Mouse (Mus musculus): ENCODE measurements at regions not wholly inside any gene's neighbourhood (a gene's known extent, or its start where the extent isn't known, plus 50 kb on each side); places are given as distances from the start of the nearest gene placed in this dataset.
"Not testable (repeated sequence)": the region's sequence is repeated elsewhere in the genome, so short reads cannot be mapped to it uniquely, and the experiment has no call there.

DNA sequence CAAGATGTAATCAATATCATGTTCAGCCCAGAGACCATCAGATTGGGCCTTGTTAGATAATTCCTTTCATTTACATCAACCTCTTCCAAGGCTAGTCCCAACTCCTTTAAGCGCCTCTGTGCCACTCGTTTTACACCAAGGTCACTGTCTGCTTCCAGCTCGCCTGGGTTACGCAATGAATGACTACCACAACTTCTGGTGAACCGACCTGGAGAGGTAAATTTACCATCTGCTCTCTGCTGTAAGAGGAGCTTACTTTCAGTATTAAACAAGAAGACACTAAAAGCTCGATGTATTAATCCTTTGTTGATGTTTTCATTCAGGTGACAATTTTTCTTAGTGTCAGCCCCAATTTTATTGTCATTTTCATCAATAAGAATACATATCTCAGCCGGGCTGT is 51.7 kb upstream of the Fam174b start:
- TF ChIP-seq JUND (conservative IDR thresholded peaks at IDR 0.05; ENCODE audit: low read depth, low read length) (no peak), MYC (IDR thresholded peaks at IDR 0.05; ENCODE audit: low read depth, low read length) (no peak), CHD1 (IDR thresholded peaks at IDR 0.05; ENCODE audit: low read depth, low read length) (no peak), SMC3 (IDR thresholded peaks at IDR 0.05; ENCODE audit: low read depth, low read length) (no peak), UBTF (IDR thresholded peaks at IDR 0.05; ENCODE audit: low read depth, low read length) (no peak), RAD21 (IDR thresholded peaks at IDR 0.05; ENCODE audit: low read depth, low read length) (no peak), SIN3A (IDR thresholded peaks at IDR 0.05; ENCODE audit: low read length) (no peak), ZNF384 (IDR thresholded peaks at IDR 0.05; ENCODE audit: low read depth, low read length) (no peak), EP300 (IDR thresholded peaks at IDR 0.05; ENCODE audit: low read length) (no peak)
- in situ Hi-C loops (cut with MboI; ENCODE audit: low pct_ligation_motif_present, low pct_unique_long_range_greater_than_20kb, low sequenced_read_pairs), result no loop called here
- Histone ChIP-seq H3K9ac (ENCODE audit: insufficient read depth, low read depth) (no peak overlapping the region), H3K4me1 (ENCODE audit: control insufficient read depth in 1 of 2, insufficient read depth in 2 of 2) (no peaks in the 10 kb centered on the region), H3K36me3 (replicated peaks in 1 of 2; ENCODE audit: control insufficient read depth in 1 of 2, insufficient read depth in 1 of 2, low read length in 1 of 2) (no peaks in the 10 kb centered on the region), H3K4me2 (ENCODE audit: insufficient read depth, low read depth, poor library complexity, severe bottlenecking) (no peak overlapping the region), H3K27ac (ENCODE audit: insufficient read depth, low read depth) (no peak overlapping the region), H3K79me2 (replicated peaks; ENCODE audit: control insufficient read depth, extremely low read depth, insufficient read depth, poor library complexity, severe bottlenecking) (no peaks in the 10 kb centered on the region), H3K9me3 (replicated peaks; ENCODE audit: low read length) (no peaks in the 10 kb centered on the region), H3K27me3 (replicated peaks) (peaks cover 18% of the 10 kb centered on the region), H3K4me3 (replicated peaks in 1 of 3; ENCODE audit: low read depth in 2 of 3, low read length in 2 of 3, poor library complexity in 1 of 3) (no peak overlapping the region)
- DNase-seq (ENCODE audit: extremely low read depth), result no peak
- dilution Hi-C loops (cut with MboI; ENCODE audit: extremely low pct_ligation_motif_present, extremely low pct_unique_long_range_greater_than_20kb, low sequenced_read_pairs), result no loop called here

DNA sequence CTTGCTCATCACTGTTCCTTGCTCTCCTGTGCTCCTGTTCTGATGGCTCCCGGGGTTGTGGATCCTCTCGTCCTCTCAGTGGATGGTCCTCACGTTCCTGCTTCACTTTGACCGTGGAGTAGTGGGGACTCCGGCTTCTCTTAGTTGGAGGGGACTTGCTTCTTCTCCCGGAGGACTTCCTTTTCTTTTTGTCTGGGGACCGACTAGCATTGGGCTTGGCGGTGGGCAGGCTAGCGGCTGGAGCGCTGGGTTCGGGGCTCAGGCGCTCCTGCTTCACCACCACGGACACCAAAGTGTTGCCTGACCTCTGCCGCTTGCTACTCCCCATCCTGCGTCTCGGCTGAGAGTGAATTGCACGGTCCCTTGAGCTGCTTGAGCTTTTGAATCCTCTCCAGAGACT is 53.9 kb upstream of the Fam174b start:
- H3K27me3 ChIP-seq (replicated peaks), result peaks cover 28% of the 10 kb centered on the region
- H3K27ac ChIP-seq (ENCODE audit: insufficient read depth, low read depth); H3K79me2 ChIP-seq (replicated peaks; ENCODE audit: control insufficient read depth, extremely low read depth, insufficient read depth, poor library complexity, severe bottlenecking); H3K4me3 ChIP-seq (replicated peaks in 1 of 3; ENCODE audit: low read depth in 2 of 3, low read length in 2 of 3, poor library complexity in 1 of 3); H3K9me3 ChIP-seq (replicated peaks; ENCODE audit: low read length); H3K4me1 ChIP-seq (ENCODE audit: control insufficient read depth in 1 of 2, insufficient read depth in 2 of 2); H3K36me3 ChIP-seq (replicated peaks in 1 of 2; ENCODE audit: control insufficient read depth in 1 of 2, insufficient read depth in 1 of 2, low read length in 1 of 2); DNase-seq (ENCODE audit: extremely low read depth); in situ Hi-C loops (cut with MboI; ENCODE audit: low pct_ligation_motif_present, low pct_unique_long_range_greater_than_20kb, low sequenced_read_pairs); H3K4me2 ChIP-seq (ENCODE audit: insufficient read depth, low read depth, poor library complexity, severe bottlenecking); H3K9ac ChIP-seq (ENCODE audit: insufficient read depth, low read depth); dilution Hi-C loops (cut with MboI; ENCODE audit: extremely low pct_ligation_motif_present, extremely low pct_unique_long_range_greater_than_20kb, low sequenced_read_pairs): not testable (repeated sequence)

DNA sequence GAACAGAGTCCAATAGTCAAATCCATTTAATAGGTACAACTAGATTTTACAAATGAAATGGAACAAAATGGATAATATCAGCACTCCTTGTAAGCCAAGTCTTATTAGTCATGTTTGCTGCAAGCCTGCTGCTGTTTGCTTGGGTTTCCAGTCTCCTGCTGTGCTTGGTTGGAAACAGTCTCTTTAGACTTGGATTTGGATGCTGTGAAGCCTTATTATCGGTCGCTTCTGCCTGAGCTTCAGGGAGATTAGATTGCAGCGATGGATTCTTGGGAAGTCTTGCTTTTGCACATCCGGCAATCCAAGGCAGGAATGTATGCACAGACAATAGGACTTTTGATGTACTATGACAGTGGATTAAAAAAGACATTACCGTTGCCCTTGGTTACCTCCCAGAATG is 57.3 kb upstream of the Fam174b start:
- Histone ChIP-seq H3K9me3 (replicated peaks; ENCODE audit: low read length) (no peaks in the 10 kb centered on the region), H3K79me2 (replicated peaks; ENCODE audit: control insufficient read depth, extremely low read depth, insufficient read depth, poor library complexity, severe bottlenecking) (no peaks in the 10 kb centered on the region), H3K4me2 (ENCODE audit: insufficient read depth, low read depth, poor library complexity, severe bottlenecking) (no peak overlapping the region), H3K4me3 (replicated peaks in 1 of 3; ENCODE audit: low read depth in 2 of 3, low read length in 2 of 3, poor library complexity in 1 of 3) (no peak overlapping the region), H3K4me1 (ENCODE audit: control insufficient read depth in 1 of 2, insufficient read depth in 2 of 2) (no peaks in the 10 kb centered on the region), H3K9ac (ENCODE audit: insufficient read depth, low read depth) (no peak overlapping the region), H3K27ac (ENCODE audit: insufficient read depth, low read depth) (no peak overlapping the region), H3K36me3 (replicated peaks in 1 of 2; ENCODE audit: control insufficient read depth in 1 of 2, insufficient read depth in 1 of 2, low read length in 1 of 2) (no peaks in the 10 kb centered on the region), H3K27me3 (replicated peaks) (peaks cover 23% of the 10 kb centered on the region)
- DNase-seq (ENCODE audit: extremely low read depth), result no peak
- TF ChIP-seq PAX5 (IDR thresholded peaks at IDR 0.05; ENCODE audit: low read length) (no peak), CHD1 (IDR thresholded peaks at IDR 0.05; ENCODE audit: low read depth, low read length) (no peak), IRF4 (IDR thresholded peaks at IDR 0.05; ENCODE audit: low read depth, low read length) (no peak), JUND (conservative IDR thresholded peaks at IDR 0.05; ENCODE audit: low read depth, low read length) (no peak), JUN (IDR thresholded peaks at IDR 0.05; ENCODE audit: insufficient read depth, low read depth, low read length) (no peak), ZC3H11A (IDR thresholded peaks at IDR 0.05; ENCODE audit: low read depth, low read length) (no peak), GABPA (IDR thresholded peaks at IDR 0.05; ENCODE audit: insufficient replicate concordance, low read depth, low read length) (no peak), ZKSCAN1 (IDR thresholded peaks at IDR 0.05; ENCODE audit: borderline replicate concordance, low read depth, low read length) (no peak), SMC3 (IDR thresholded peaks at IDR 0.05; ENCODE audit: low read depth, low read length) (no peak), CHD2 (IDR thresholded peaks at IDR 0.05; ENCODE audit: low read length) (no peak), UBTF (IDR thresholded peaks at IDR 0.05; ENCODE audit: low read depth, low read length) (no peak), POLR2AphosphoS2 (IDR thresholded peaks at IDR 0.05; ENCODE audit: low read depth, low read length) (no peak), MYC (IDR thresholded peaks at IDR 0.05; ENCODE audit: low read depth, low read length) (no peak), TCF12 (IDR thresholded peaks at IDR 0.05; ENCODE audit: low read depth, low read length) (no peak), ZNF384 (IDR thresholded peaks at IDR 0.05; ENCODE audit: low read depth, low read length) (no peak), POLR2A (IDR thresholded peaks at IDR 0.05; ENCODE audit: low read depth, low read length) (no peak), KAT2A (IDR thresholded peaks at IDR 0.05; ENCODE audit: insufficient replicate concordance, low read length) (no peak), CTCF (conservative IDR thresholded peaks at IDR 0.05 in 1 of 2, IDR thresholded peaks at IDR 0.05 in 1 of 2; ENCODE audit: low read depth in 2 of 2, low read length in 2 of 2) (no peak), ELF1 (IDR thresholded peaks at IDR 0.05; ENCODE audit: low read depth, low read length) (no peak)
- dilution Hi-C loops (cut with MboI; ENCODE audit: extremely low pct_ligation_motif_present, extremely low pct_unique_long_range_greater_than_20kb, low sequenced_read_pairs) (no loop called here), in situ Hi-C loops (cut with MboI; ENCODE audit: low pct_ligation_motif_present, low pct_unique_long_range_greater_than_20kb, low sequenced_read_pairs) (no loop called here)

Measured in CH12.LX (cell line).